Mouse (Mus musculus) urinary bladder, postnatal 10 days (tissue): ENCODE results near the gene Pigh.

Source experiments
- DNase-seq: peaks from one replicate; pipeline ENCODE4 v3.0.0; 2022; ENCODE audit warnings: low spot score

Pigh gene

GRCm38 (mm10) chr12:79066431-79066830 is 23.0 kb downstream of the Pigh start:
- DNase-seq, result no peak

- DNase-seq, result no peak
Measured at GRCm38 (mm10) chr12:79064451-79064850, 25.0 kb downstream of the Pigh start.

- no peak for DNase-seq
Measured at GRCm38 (mm10) chr12:79060766-79061652, 28.4 kb downstream of the Pigh start.

- DNase-seq, result no peak
Measured at GRCm38 (mm10) chr12:79060134-79060533, 29.3 kb downstream of the Pigh start.

GRCm38 (mm10) chr12:79059573-79059972 is 29.9 kb downstream of the Pigh start:
- DNase-seq, result no peak

GRCm38 (mm10) chr12:79055276-79055675 is 34.2 kb downstream of the Pigh start:
- no peak for DNase-seq

GRCm38 (mm10) chr12:79052073-79052472 is 37.4 kb downstream of the Pigh start:
- DNase-seq, result no peak

- DNase-seq, result no peak
Measured at GRCm38 (mm10) chr12:79050545-79051212, 38.8 kb downstream of the Pigh start.

GRCm38 (mm10) chr12:79049807-79050206 is 39.6 kb downstream of the Pigh start:
- DNase-seq, result no peak

GRCm38 (mm10) chr12:79048898-79049297 is 40.6 kb downstream of the Pigh start:
- no peak for DNase-seq

GRCm38 (mm10) chr12:79047203-79047602 is 42.2 kb downstream of the Pigh start:
- no peak for DNase-seq

- DNase-seq, result no peak
Measured at GRCm38 (mm10) chr12:79046171-79046570, 43.3 kb downstream of the Pigh start.

GRCm38 (mm10) chr12:79044668-79045067 is 44.8 kb downstream of the Pigh start:
- DNase-seq, result no peak

GRCm38 (mm10) chr12:79041436-79041835 is 48.0 kb downstream of the Pigh start:
- DNase-seq, result no peak

- no peak for DNase-seq
Measured at GRCm38 (mm10) chr12:79040201-79040827, 49.1 kb downstream of the Pigh start.

GRCm38 (mm10) chr12:79039708-79040107 is 49.7 kb downstream of the Pigh start:
- no peak for DNase-seq

GRCm38 (mm10) chr12:79035349-79035748 is 54.1 kb downstream of the Pigh start:
- no peak for DNase-seq

GRCm38 (mm10) chr12:79034331-79034730 is 55.1 kb downstream of the Pigh start:
- DNase-seq, result no peak
